9 mouse cellular contexts compared by ENCODE assay signal in genomic region chr4:147407463-147407822, GRCm38 (mm10). TPM values are rescaled to one million over a fixed set of nuclear protein-coding genes. Genes with fewer than 3 reads are reported as not detected.
DNase-seq lines count a peak whose midpoint lies in the region; ATAC-seq lines count a peak whose summit lies in the region.
"Had no signal": no experiment of that assay in that cellular context is flagged by ENCODE, and none has a peak within 500 bp of the region (broad histone marks: within the 10 kb centered on the region; RNA-seq: fewer than 3 reads in every experiment).

No protein-coding gene starts in this region.

- 3% methylated on average over 13 of the region's 13 CpGs for WGBS in heart, embryonic 16.5 days
- 5% methylated on average over 11 of the region's 13 CpGs for WGBS in hindbrain, embryonic 13.5 days
- WGBS in midbrain, embryonic 11.5 days: 3% methylated on average over 11 of the region's 13 CpGs

- no peak for DNase-seq in heart, postnatal 14 days
- DNase-seq in midbrain, embryonic 11.5 days (ENCODE audit: low spot score, missing footprints): no peak
- no peak for DNase-seq in embryo, embryonic 10 days (ENCODE audit: low spot score)
- DNase-seq in frontal cortex, postnatal 14 days (ENCODE audit: low spot score in 2 of 2): no peak
- DNase-seq in yolk sac, embryonic 10.5 days (ENCODE audit: low spot score): no peak

- peak overlapping the region; percentile 72 for H3K4me2 ChIP-seq in heart, embryonic 16.5 days (ENCODE audit: low read depth, low read length)
- H3K4me2 ChIP-seq in hindbrain, embryonic 13.5 days: peak overlapping the region; percentile 63
- peak overlapping the region; percentile 52 for H3K4me2 ChIP-seq in midbrain, embryonic 11.5 days

- no peaks in the 10 kb centered on the region for H3K27me3 ChIP-seq in heart, embryonic 16.5 days (ENCODE audit: control insufficient read depth, insufficient read depth, low read length)
- H3K27me3 ChIP-seq in hindbrain, embryonic 13.5 days: no peaks in the 10 kb centered on the region
- H3K27me3 ChIP-seq in midbrain, embryonic 11.5 days (ENCODE audit: control insufficient read depth, insufficient read depth, low read length): no peaks in the 10 kb centered on the region
- H3K27me3 ChIP-seq: CH12.LX had no signal

- peak overlapping the region; percentile 77 for H3K9ac ChIP-seq in heart, embryonic 16.5 days (ENCODE audit: low read length)
- H3K9ac ChIP-seq in hindbrain, embryonic 13.5 days: peak overlapping the region; percentile 76
- H3K9ac ChIP-seq in midbrain, embryonic 11.5 days (ENCODE audit: low read length): peak overlapping the region; percentile 71

- H3K4me3 ChIP-seq in heart, embryonic 16.5 days (ENCODE audit: low read length): peak overlapping the region; percentile 52
- peak overlapping the region; percentile 62 for H3K4me3 ChIP-seq in brown adipose tissue, adult 24 weeks (ENCODE audit: insufficient read depth, low read depth, low read length)
- peak overlapping the region; percentile 49 for H3K4me3 ChIP-seq in hindbrain, embryonic 13.5 days
- H3K4me3 ChIP-seq in midbrain, embryonic 11.5 days (ENCODE audit: low read depth, low read length): peak overlapping the region; percentile 36

- H3K9me3 ChIP-seq in heart, embryonic 16.5 days (replicated peaks; ENCODE audit: control insufficient read depth, low read length): peaks cover 30% of the 10 kb centered on the region
- peaks cover 48% of the 10 kb centered on the region for H3K9me3 ChIP-seq in hindbrain, embryonic 13.5 days
- peaks cover 33% of the 10 kb centered on the region for H3K9me3 ChIP-seq in midbrain, embryonic 11.5 days (ENCODE audit: control insufficient read depth, low read length)

- no peaks in the 10 kb centered on the region for H3K4me1 ChIP-seq in heart, embryonic 16.5 days (ENCODE audit: control insufficient read depth, insufficient read depth, low read length)
- H3K4me1 ChIP-seq in brown adipose tissue, adult 24 weeks (ENCODE audit: control insufficient read depth, insufficient read depth, insufficient read length, low read length): no peaks in the 10 kb centered on the region
- no peaks in the 10 kb centered on the region for H3K4me1 ChIP-seq in hindbrain, embryonic 13.5 days (replicated peaks)
- H3K4me1 ChIP-seq in midbrain, embryonic 11.5 days (ENCODE audit: control insufficient read depth, insufficient read depth, low read length): no peaks in the 10 kb centered on the region

- no peak overlapping the region for H3K27ac ChIP-seq in heart, embryonic 16.5 days (ENCODE audit: low read length)
- H3K27ac ChIP-seq in brown adipose tissue, adult 24 weeks (replicated peaks; ENCODE audit: low read depth, low read length): no peak overlapping the region
- peak overlapping the region; percentile 63 for H3K27ac ChIP-seq in hindbrain, embryonic 13.5 days
- no peak overlapping the region for H3K27ac ChIP-seq in midbrain, embryonic 11.5 days (ENCODE audit: low read depth, low read length)

- no peaks in the 10 kb centered on the region for H3K36me3 ChIP-seq in heart, embryonic 16.5 days (ENCODE audit: control insufficient read depth, insufficient read depth)
- H3K36me3 ChIP-seq in hindbrain, embryonic 13.5 days: peaks cover 21% of the 10 kb centered on the region
- no peaks in the 10 kb centered on the region for H3K36me3 ChIP-seq in midbrain, embryonic 11.5 days (ENCODE audit: control insufficient read depth, insufficient read depth, low read length)

- intact Hi-C loops in heart, postnatal 14 days (cut with DNase I): no loop called here

- ATAC-seq in heart, embryonic 16.5 days (replicated peaks; ENCODE audit: extremely low read depth, insufficient read depth, low FRiP score): no peak
- ATAC-seq in hindbrain, embryonic 13.5 days (ENCODE audit: low FRiP score): no peak; the same call in 1 of the 2 replicates
- no peak for ATAC-seq in midbrain, embryonic 11.5 days (ENCODE audit: low FRiP score)

RNA-seq across cellular contexts. Expression of gene Zfp978, which starts 46.3 kb away (rescaled TPM):
- polyA plus RNA-seq in heart, embryonic 16.5 days (2015; fragmentation: Nextera tagmentation; extraction: Ambion mirVana): not detected in 2 replicates
- under 1 TPM; 0.17 to 0.29 TPM for total RNA-seq in heart, postnatal 14 days (2021)
- polyA plus RNA-seq in brown adipose tissue, adult 24 weeks (2012; ENCODE audit: insufficient read depth, insufficient read length, missing spikeins): 1.8 TPM in 1 of 2 replicates, not detected in the other
- polyA plus RNA-seq in hindbrain, embryonic 13.5 days (2015; fragmentation: Nextera tagmentation; extraction: Ambion mirVana): not detected in 2 replicates
- 0.23 and 0.29 TPM in 2 replicates for polyA plus RNA-seq in midbrain, embryonic 11.5 days (2014; fragmentation: Nextera tagmentation; extraction: Ambion mirVana)
